Comparison of ENCODE assay signal across 14 mouse cellular contexts in genomic region chr9:14378151-14378550, GRCm38 (mm10). TPM values are rescaled to one million over a fixed set of nuclear protein-coding genes. Genes with fewer than 3 reads are reported as not detected.
A peak's percentile ranks its signal among the peaks of the same experiment; 100 is the strongest.
DNase-seq lines count a peak whose midpoint lies in the region; ATAC-seq and TF ChIP-seq lines count a peak whose summit lies in the region.
"Had no signal": no experiment of that assay in that cellular context is flagged by ENCODE, and none has a peak within 500 bp of the region (broad histone marks: within the 10 kb centered on the region; RNA-seq: fewer than 3 reads in every experiment).

No protein-coding gene starts in this region.

- H3K27ac ChIP-seq in kidney, embryonic 14.5 days (ENCODE audit: low read depth, low read length), result no peak overlapping the region
- H3K27ac ChIP-seq in liver, embryonic 14.5 days, result no peak overlapping the region
- H3K27ac ChIP-seq in heart, embryonic 10.5 days, result no peak overlapping the region
- H3K27ac ChIP-seq: limb, embryonic 15.5 days; neural tube, embryonic 13.5 days had no signal

- WGBS in kidney, embryonic 14.5 days, result 91% methylated on average over 2 of the region's 2 CpGs
- WGBS in liver, embryonic 14.5 days (ENCODE audit: insufficient replicate concordance), result 98% methylated on average over 2 of the region's 2 CpGs
- 85% methylated on average over 2 of the region's 2 CpGs for WGBS in heart, embryonic 10.5 days

- peak; percentile 23 for DNase-seq in kidney, adult 18-20 months
- DNase-seq in brain, adult 2 months (ENCODE audit: low read depth, low spot score), result peak; percentile 56
- peak; percentile 47 to 52 for DNase-seq in cerebellum, postnatal 36 days
- DNase-seq in liver, embryonic 14.5 days (ENCODE audit: low read depth in 3 of 3, low spot score in 3 of 3), result no peak
- DNase-seq in heart, embryonic 10.5 days (ENCODE audit: low spot score), result no peak
- DNase-seq in thymus, postnatal 25 days, result no peak
- DNase-seq: heart, postnatal 36 days; right cerebral cortex, postnatal 4 days; thymus, adult 2 months had no signal

- no peak overlapping the region for H3K9ac ChIP-seq in kidney, embryonic 14.5 days (ENCODE audit: low read depth, low read length)
- H3K9ac ChIP-seq in liver, embryonic 14.5 days (replicated peaks), result peak overlapping the region; percentile 23
- H3K9ac ChIP-seq: limb, embryonic 15.5 days; neural tube, embryonic 13.5 days had no signal

- H3K4me1 ChIP-seq in kidney, embryonic 14.5 days (ENCODE audit: control insufficient read depth, insufficient read depth, low read length), result no peaks in the 10 kb centered on the region
- H3K4me1 ChIP-seq in liver, embryonic 14.5 days (replicated peaks; ENCODE audit: control insufficient read depth in 2 of 2, insufficient read depth in 2 of 2, low read length in 1 of 2), result peaks cover 18 to 44% of the 10 kb centered on the region in 2 experiments
- H3K4me1 ChIP-seq in heart, embryonic 10.5 days, result peaks cover 17% of the 10 kb centered on the region

- H3K27me3 ChIP-seq in kidney, embryonic 14.5 days (ENCODE audit: control insufficient read depth, insufficient read depth, low read length), result no peaks in the 10 kb centered on the region
- no peaks in the 10 kb centered on the region for H3K27me3 ChIP-seq in liver, embryonic 14.5 days (ENCODE audit: control insufficient read depth, insufficient read depth, low read length)
- peaks cover 17% of the 10 kb centered on the region for H3K27me3 ChIP-seq in heart, embryonic 10.5 days (ENCODE audit: insufficient read depth, poor library complexity, severe bottlenecking)

- TF ChIP-seq CTCF in liver, embryonic 14.5 days (IDR thresholded peaks at IDR 0.05; ENCODE audit: low read depth), result no peak

- no peaks in the 10 kb centered on the region for H3K36me3 ChIP-seq in kidney, embryonic 14.5 days (ENCODE audit: control insufficient read depth, insufficient read depth, low read length)
- peaks cover 38% of the 10 kb centered on the region for H3K36me3 ChIP-seq in liver, embryonic 14.5 days (replicated peaks; ENCODE audit: control insufficient read depth, insufficient read depth, low read depth)
- H3K36me3 ChIP-seq in heart, embryonic 10.5 days, result no peaks in the 10 kb centered on the region
- H3K36me3 ChIP-seq: limb, embryonic 15.5 days; neural tube, embryonic 13.5 days had no signal

- TF ChIP-seq EP300 in liver, embryonic 14.5 days (IDR thresholded peaks at IDR 0.05; ENCODE audit: low read depth), result no peak

- no peak overlapping the region for H3K4me2 ChIP-seq in kidney, embryonic 14.5 days (replicated peaks; ENCODE audit: low read depth, low read length)
- H3K4me2 ChIP-seq in liver, embryonic 14.5 days (ENCODE audit: low read depth), result peak overlapping the region; percentile 80
- H3K4me2 ChIP-seq: limb, embryonic 15.5 days had no signal

- H3K9me3 ChIP-seq in kidney, embryonic 14.5 days (ENCODE audit: control insufficient read depth, low read length), result no peaks in the 10 kb centered on the region
- no peaks in the 10 kb centered on the region for H3K9me3 ChIP-seq in liver, embryonic 14.5 days (ENCODE audit: control insufficient read depth, low read length)
- H3K9me3 ChIP-seq in heart, embryonic 10.5 days, result no peaks in the 10 kb centered on the region
- H3K9me3 ChIP-seq: limb, embryonic 15.5 days; neural tube, embryonic 13.5 days had no signal

- no peak for ATAC-seq in kidney, embryonic 14.5 days (ENCODE audit: low FRiP score, low TSS enrichment)
- no peak for ATAC-seq in liver, embryonic 14.5 days (ENCODE audit: insufficient read depth)
- ATAC-seq: forebrain, embryonic 14.5 days; midbrain, embryonic 16.5 days had no signal

- H3K4me3 ChIP-seq in kidney, embryonic 14.5 days (ENCODE audit: low read length), result no peak overlapping the region
- H3K4me3 ChIP-seq in liver, embryonic 14.5 days (ENCODE audit: insufficient read depth in 1 of 2, low read depth in 2 of 2, low read length in 2 of 2), result peak overlapping the region; percentile 94 to 95; a peak in 3 of 4 replicates
- no peak overlapping the region for H3K4me3 ChIP-seq in heart, embryonic 10.5 days
- H3K4me3 ChIP-seq: limb, embryonic 15.5 days; neural tube, embryonic 13.5 days had no signal

RNA-seq across cellular contexts. Expression of gene Endod1, which starts 3.2 kb away (rescaled TPM):
- polyA plus RNA-seq in kidney, embryonic 14.5 days (2014; fragmentation: Nextera tagmentation; extraction: Ambion mirVana), result 5.5 and 13.9 TPM in 2 replicates
- 18.8 and 22.3 TPM in 2 replicates for polyA plus RNA-seq in liver, embryonic 14.5 days (2012; rRNA removed)
- 41.8 and 42.3 TPM in 2 replicates for polyA plus RNA-seq in liver, embryonic 14.5 days (2014; fragmentation: Nextera tagmentation; extraction: Ambion mirVana)
- 11.4 TPM in 2 replicates for polyA plus RNA-seq in heart, embryonic 10.5 days (2016; fragmentation: Nextera tagmentation; extraction: Ambion mirVana)

Comparison
In these comparisons a context has a peak if more than half of its experiments do, and no peak if none do; other contexts are left out.
1. DNase-seq: peak in kidney, adult 18-20 months (single experiment), brain, adult 2 months (single experiment) and cerebellum, postnatal 36 days (2 of 2); none in liver, embryonic 14.5 days (0 of 3), heart, embryonic 10.5 days (single experiment) and thymus, postnatal 25 days (single experiment).
2. H3K4me3 ChIP-seq: peak in liver, embryonic 14.5 days (2 of 2); none in kidney, embryonic 14.5 days (single experiment) and heart, embryonic 10.5 days (single experiment).